Mouse (Mus musculus) hindbrain, embryonic 10.5 days (tissue): ENCODE results near the gene Igfbpl1. TPM values are rescaled to one million over a fixed set of nuclear protein-coding genes. Genes with fewer than 3 reads are reported as not detected.

Source experiments
- DNase-seq: peaks from one replicate; pipeline ENCODE4 v3.0.0-alpha.2; 2017; ENCODE audit warnings: low spot score
- H3K27ac ChIP-seq: fragments of 300-500 bp; sonication (generic); 2 replicates; pipeline ENCODE4 v1.5.1; 2016; ENCODE audit warnings: mild to moderate bottlenecking, moderate library complexity
- H3K27me3 ChIP-seq: fragments of 300-500 bp; sonication (generic); 2 replicates; pipeline ENCODE4 v1.6.1; 2016; ENCODE audit warnings: mild to moderate bottlenecking; ENCODE audit not compliant: poor library complexity, insufficient read depth, severe bottlenecking
- H3K36me3 ChIP-seq: fragments of 300-500 bp; sonication (generic); 2 replicates; pipeline ENCODE4 v1.6.1; 2016; ENCODE audit warnings: mild to moderate bottlenecking, moderate library complexity
- H3K4me1 ChIP-seq: fragments of 300-500 bp; sonication (generic); replicated peaks from 2 replicates; pipeline ENCODE4 v1.6.1; 2016; ENCODE audit warnings: mild to moderate bottlenecking
- H3K4me3 ChIP-seq: fragments of 300-500 bp; sonication (generic); 2 replicates; pipeline ENCODE4 v1.5.1; 2016; ENCODE audit warnings: mild to moderate bottlenecking, moderate library complexity
- H3K9me3 ChIP-seq: fragments of 300-500 bp; sonication (generic); 2 replicates; pipeline ENCODE4 v1.6.1; 2016; ENCODE audit warnings: mild to moderate bottlenecking, moderate library complexity
- WGBS: fragments of 180-500 bp; shearing (Covaris S2); methylation state at CpG from one replicate; pipeline ENCODE4 v1.1.7; 2016; 5-methylcytosine and 5-hydroxymethylcytosine counted together
- polyA plus RNA-seq: library from polyadenylated mRNA; unstranded; fragments of >200 nt; fragmentation: Nextera tagmentation; extraction: Ambion mirVana; gene quantifications from 2 replicates; pipeline ENCODE4 v1.2.1, GENCODE M21; 2016

Gene Igfbpl1
- polyA plus RNA-seq, 1 experiment from 2014 or later, result 56.4 TPM

GRCm38 (mm10) chr4:45818814-45819207 lies 7.9 kb downstream of the Igfbpl1 start:
- peaks cover 25% of the 10 kb centered on the region for H3K27me3 ChIP-seq
- H3K4me1 ChIP-seq, result peaks cover 85% of the 10 kb centered on the region
- 8% methylated on average over 4 of the region's 4 CpGs for WGBS
- DNase-seq, result no peak
- peaks cover 20% of the 10 kb centered on the region for H3K36me3 ChIP-seq
- peak overlapping the region; percentile 92 for H3K27ac ChIP-seq
- H3K9me3 ChIP-seq, result no peaks in the 10 kb centered on the region
- peak overlapping the region; percentile 39 for H3K4me3 ChIP-seq

- Histone ChIP-seq H3K4me1 (peaks cover 62% of the 10 kb centered on the region), H3K4me3 (no peak overlapping the region), H3K9me3 (no peaks in the 10 kb centered on the region), H3K27me3 (peaks cover 14% of the 10 kb centered on the region), H3K36me3 (peaks cover 35% of the 10 kb centered on the region), H3K27ac (peak overlapping the region; percentile 66; the same call in 1 of the 2 replicates)
- WGBS, result 19% methylated on average over 7 of the region's 7 CpGs
- DNase-seq, result peak; percentile 82
Measured at GRCm38 (mm10) chr4:45815542-45815941, 11.2 kb downstream of the Igfbpl1 start.

- 14% methylated on average over 8 of the region's 8 CpGs for WGBS
- H3K36me3 ChIP-seq, result peaks cover 47% of the 10 kb centered on the region
- H3K4me1 ChIP-seq, result peaks cover 34% of the 10 kb centered on the region
- H3K27ac ChIP-seq, result no peak overlapping the region
- no peaks in the 10 kb centered on the region for H3K9me3 ChIP-seq
- H3K27me3 ChIP-seq, result peaks cover 21% of the 10 kb centered on the region
- DNase-seq, result no peak
- no peak overlapping the region for H3K4me3 ChIP-seq
Measured at GRCm38 (mm10) chr4:45811250-45811649, 15.5 kb downstream of the Igfbpl1 start.

DNA sequence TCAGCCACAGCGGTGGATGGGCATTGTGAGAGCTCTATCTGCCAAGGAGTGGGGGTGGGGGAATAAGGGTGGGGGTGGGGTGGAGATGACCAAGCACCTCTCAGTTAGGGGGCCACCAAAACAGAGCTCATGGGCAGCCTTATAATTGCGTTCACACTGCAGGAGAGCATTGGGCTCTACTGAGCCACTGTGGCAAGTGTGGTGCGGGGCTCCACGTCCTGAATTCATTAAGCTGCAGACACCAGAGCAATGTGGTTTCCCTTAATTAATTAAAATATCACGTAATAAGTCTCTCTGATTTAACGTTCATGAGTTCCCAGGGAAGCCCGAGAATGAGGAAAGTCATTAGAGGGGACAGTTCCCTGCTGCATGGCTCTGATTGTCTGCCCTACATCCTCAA lies 18.7 kb downstream of the Igfbpl1 start:
- no peak for DNase-seq
- Histone ChIP-seq H3K27ac (no peak overlapping the region), H3K36me3 (peaks cover 36% of the 10 kb centered on the region), H3K4me1 (peaks cover 22% of the 10 kb centered on the region), H3K4me3 (no peak overlapping the region), H3K27me3 (peaks cover 13% of the 10 kb centered on the region; the same call in 1 of the 2 replicates), H3K9me3 (no peaks in the 10 kb centered on the region)
- WGBS, result 37% methylated on average over 7 of the region's 7 CpGs

- H3K36me3 ChIP-seq, result peaks cover 15% of the 10 kb centered on the region
- 93% methylated on average over 14 of the region's 14 CpGs for WGBS
- H3K27me3 ChIP-seq, result no peaks in the 10 kb centered on the region
- H3K4me3 ChIP-seq, result no peak overlapping the region
- H3K4me1 ChIP-seq, result peaks cover 30% of the 10 kb centered on the region
- H3K9me3 ChIP-seq, result peaks cover 2% of the 10 kb centered on the region; the same call in 1 of the 2 replicates
- DNase-seq, result no peak
- H3K27ac ChIP-seq, result no peak overlapping the region
Measured at GRCm38 (mm10) chr4:45802900-45803299, 23.8 kb downstream of the Igfbpl1 start.

GRCm38 (mm10) chr4:45799956-45800537 lies 26.7 kb downstream of the Igfbpl1 start:
- peaks cover 39% of the 10 kb centered on the region for H3K4me1 ChIP-seq
- peaks cover 15% of the 10 kb centered on the region for H3K36me3 ChIP-seq
- H3K27ac ChIP-seq, result no peak overlapping the region; the same call in 1 of the 2 replicates
- peak; percentile 27 for DNase-seq
- WGBS, result 54% methylated on average over 3 of the region's 3 CpGs
- no peak overlapping the region for H3K4me3 ChIP-seq
- H3K9me3 ChIP-seq, result peaks cover 2% of the 10 kb centered on the region; the same call in 1 of the 2 replicates
- H3K27me3 ChIP-seq, result peaks cover 12% of the 10 kb centered on the region

GRCm38 (mm10) chr4:45798964-45799363 lies 27.8 kb downstream of the Igfbpl1 start, which contains the start of gene Aldh1b1:
Gene Aldh1b1 (plus strand): TSS chr4:45799022.
- Histone ChIP-seq H3K27ac (peak within 1 kb of the TSS; percentile 84), H3K4me3 (peak within 1 kb of the TSS; percentile 61), H3K36me3 (peaks cover 15% of the 10 kb centered on the region), H3K4me1 (peaks cover 40% of the 10 kb centered on the region), H3K9me3 (peaks cover 2% of the 10 kb centered on the region; the same call in 1 of the 2 replicates), H3K27me3 (peaks cover 15% of the 10 kb centered on the region)
- DNase-seq, result peak; percentile 79
- WGBS, result under 1% methylated on average over 26 of the region's 26 CpGs

- 74% methylated on average over 5 of the region's 5 CpGs for WGBS
- no peaks in the 10 kb centered on the region for H3K9me3 ChIP-seq
Measured at GRCm38 (mm10) chr4:45796760-45797159, 30.0 kb downstream of the Igfbpl1 start.

GRCm38 (mm10) chr4:45795191-45795811 lies 31.4 kb downstream of the Igfbpl1 start:
- Histone ChIP-seq H3K4me1 (peaks cover 36% of the 10 kb centered on the region), H3K27me3 (peaks cover 18% of the 10 kb centered on the region), H3K27ac (peak overlapping the region; percentile 89), H3K36me3 (no peaks in the 10 kb centered on the region), H3K4me3 (peak overlapping the region; percentile 47), H3K9me3 (no peaks in the 10 kb centered on the region)
- peak; percentile 68 for DNase-seq
- 4% methylated on average over 12 of the region's 12 CpGs for WGBS

More at GRCm38 (mm10) chr4:45796760-45797159, 30.0 kb downstream of the Igfbpl1 start:
- no peak for DNase-seq
- Histone ChIP-seq H3K27ac (no peak overlapping the region), H3K27me3 (peaks cover 18% of the 10 kb centered on the region), H3K4me1 (peaks cover 40% of the 10 kb centered on the region), H3K36me3 (no peaks in the 10 kb centered on the region), H3K4me3 (no peak overlapping the region)

DNA sequence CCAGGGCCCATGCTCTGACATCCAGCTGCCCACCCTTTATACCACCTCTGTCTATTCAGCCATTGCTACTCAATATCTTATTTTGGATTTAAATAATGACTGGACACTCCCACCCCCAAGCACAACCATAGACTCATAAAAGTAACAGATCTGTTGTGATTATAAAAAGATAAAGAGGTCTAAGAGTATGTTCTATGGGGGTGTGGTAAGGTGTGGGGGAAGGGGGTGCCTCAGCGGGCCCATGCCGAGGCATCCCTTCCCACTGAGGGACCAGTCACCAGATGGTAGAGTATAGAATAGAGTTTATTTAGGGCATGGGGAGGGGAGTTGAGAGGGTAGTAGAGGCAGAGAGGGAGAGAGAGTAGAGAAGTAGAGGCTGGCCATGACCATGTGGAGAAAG lies 36.7 kb downstream of the Igfbpl1 start:
- no peaks in the 10 kb centered on the region for H3K9me3 ChIP-seq
- H3K27me3 ChIP-seq, result peaks cover 14% of the 10 kb centered on the region
- DNase-seq, result no peak
- no peak overlapping the region for H3K4me3 ChIP-seq
- peaks cover 40% of the 10 kb centered on the region for H3K4me1 ChIP-seq
- 77% methylated on average over 2 of the region's 2 CpGs for WGBS
- H3K27ac ChIP-seq, result no peak overlapping the region
- H3K36me3 ChIP-seq, result no peaks in the 10 kb centered on the region

- no peaks in the 10 kb centered on the region for H3K9me3 ChIP-seq
- H3K4me1 ChIP-seq, result peaks cover 39% of the 10 kb centered on the region
- H3K4me3 ChIP-seq, result no peak overlapping the region
- DNase-seq, result no peak
- 62% methylated on average over 13 of the region's 13 CpGs for WGBS
- peaks cover 15% of the 10 kb centered on the region for H3K27me3 ChIP-seq
- no peaks in the 10 kb centered on the region for H3K36me3 ChIP-seq
- H3K27ac ChIP-seq, result peak overlapping the region; percentile 67; the same call in 1 of the 2 replicates
Measured at GRCm38 (mm10) chr4:45789263-45789958, 37.3 kb downstream of the Igfbpl1 start.

- DNase-seq, result no peak
- H3K4me1 ChIP-seq, result peaks cover 39% of the 10 kb centered on the region
- H3K27me3 ChIP-seq, result peaks cover 18% of the 10 kb centered on the region
- 88% methylated on average over 13 of the region's 13 CpGs for WGBS
- no peak overlapping the region for H3K27ac ChIP-seq
- H3K4me3 ChIP-seq, result no peak overlapping the region
- no peaks in the 10 kb centered on the region for H3K9me3 ChIP-seq
- no peaks in the 10 kb centered on the region for H3K36me3 ChIP-seq
Measured at GRCm38 (mm10) chr4:45788446-45789081, 38.2 kb downstream of the Igfbpl1 start.
